Mouse (Mus musculus) adrenal gland, adult 18-20 months (tissue): ENCODE measurements around the gene Tmem214. TPM values are rescaled to one million over a fixed set of nuclear protein-coding genes. Genes with fewer than 3 reads are reported as not detected.

Experiments
- DNase-seq, 2 experiments: peaks; one replicate each; pipeline ENCODE4 v3.0.0; 2021 to 2022; ENCODE audit warnings: low spot score in 2 of 2
- long read RNA-seq, 2 experiments: library from polyadenylated mRNA; stranded (forward); transcript quantifications; one replicate each; pipeline ENCODE4 v2.0.0; 2021
- total RNA-seq, 2 experiments: library from RNA; stranded (reverse); gene quantifications; 1 replicate in 1 of 2; 2 replicates in 1 of 2; pipeline ENCODE4 v1.2.3; 2021

Tmem214 gene
- total RNA-seq: 10 to 100 TPM; 54.0 to 57.3 TPM
- long read RNA-seq, experiment 1, full-length matches to known transcripts: 116 of 135 reads
- long read RNA-seq, experiment 1, partial matches to known transcripts: 8 of 135 reads
- long read RNA-seq, experiment 1, other reads (novel, unspliced or antisense): 11 of 135 reads
- long read RNA-seq, experiment 2, full-length matches to known transcripts: 95 of 121 reads
- long read RNA-seq, experiment 2, partial matches to known transcripts: 18 of 121 reads
- long read RNA-seq, experiment 2, other reads (novel, unspliced or antisense): 8 of 121 reads

DNA sequence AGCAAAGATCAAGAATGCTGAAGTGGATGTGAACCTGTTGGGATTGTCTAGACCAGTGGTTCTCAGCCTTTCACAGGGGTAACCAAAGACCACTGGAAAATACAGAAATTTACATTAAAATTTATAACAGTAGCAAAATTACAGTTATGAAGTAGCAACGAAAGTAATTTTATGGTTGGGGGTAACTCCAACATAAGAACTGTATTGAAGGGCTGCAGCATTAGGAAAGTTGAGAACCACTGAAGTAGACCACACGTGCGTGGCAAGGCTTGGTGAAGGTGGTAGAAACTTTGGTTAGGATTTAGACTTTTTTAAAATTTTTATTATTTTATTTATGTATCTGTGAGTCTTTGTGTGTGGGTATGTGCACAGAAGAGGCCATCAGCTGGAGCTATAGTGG lies at the start of gene Tmem214:
Tmem214 (plus strand) TSS at position 301 of the 400 bp plus-strand sequence.
- no peak for DNase-seq

DNA sequence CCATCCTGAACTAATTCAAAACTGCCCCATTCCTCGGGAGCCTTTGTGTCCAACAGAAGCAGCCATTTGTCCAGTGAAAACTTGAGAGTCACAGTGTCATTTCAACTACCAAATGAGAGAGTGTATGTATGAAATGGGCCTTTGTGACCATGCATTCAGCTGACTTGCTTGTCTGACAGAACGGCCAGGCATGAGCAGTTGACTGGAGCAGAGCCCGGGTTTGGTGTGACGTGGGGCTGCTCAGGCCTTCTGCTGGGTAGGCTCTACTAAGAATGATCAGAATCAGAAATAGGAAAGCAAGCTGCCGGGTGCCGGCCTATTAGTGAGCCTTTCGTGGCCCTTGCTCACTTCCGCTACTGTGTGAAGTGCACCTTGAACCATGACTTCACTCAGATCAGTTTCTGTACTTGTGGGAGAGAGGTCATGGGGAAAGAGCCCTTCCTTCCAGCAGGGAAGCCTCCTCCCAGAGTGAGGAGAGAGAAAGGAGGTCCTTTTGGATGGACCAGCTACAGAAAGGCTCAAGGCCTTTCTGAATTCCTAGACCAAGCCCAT lies 49.0 kb upstream of the Tmem214 start:
- no peak for DNase-seq

DNA sequence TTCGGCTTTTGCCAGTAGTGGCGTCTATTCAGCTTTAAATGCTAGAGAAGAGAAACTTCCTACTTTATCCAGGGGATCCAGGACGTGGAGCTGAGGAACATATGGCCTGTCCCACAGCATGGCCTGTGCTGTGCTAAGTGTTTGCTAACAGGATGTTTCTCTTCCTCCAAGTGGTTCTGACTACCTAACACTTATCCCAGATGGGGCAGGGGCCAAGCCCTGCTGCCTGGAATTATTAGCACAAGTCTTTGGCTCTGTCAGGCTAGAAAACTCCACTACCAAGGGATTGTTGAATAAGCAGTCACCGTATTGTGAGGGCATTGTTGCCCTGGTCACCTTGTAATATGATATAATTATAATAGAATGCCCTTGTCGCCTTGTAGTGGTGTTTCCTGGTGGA lies 45.1 kb upstream of the Tmem214 start:
- no peak for DNase-seq

DNA sequence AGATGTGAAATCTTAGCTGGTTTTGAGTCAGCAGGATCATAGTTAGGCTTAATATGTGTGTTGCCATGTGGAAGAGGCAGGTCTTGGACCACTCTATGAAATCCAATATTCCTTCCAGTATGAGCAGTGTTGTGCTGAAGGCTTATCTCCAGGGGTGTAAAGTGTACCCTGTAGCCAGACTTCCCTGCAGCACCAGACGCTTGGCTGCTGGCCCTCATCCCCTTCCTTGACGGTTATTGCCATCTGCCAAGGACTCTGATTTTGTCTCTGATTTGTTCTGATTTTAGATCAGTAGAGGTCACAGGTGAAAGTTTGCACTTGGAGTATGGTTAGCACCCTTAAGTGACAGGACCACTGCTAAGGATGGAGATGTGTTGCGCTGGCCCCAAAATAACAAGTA lies 44.7 kb upstream of the Tmem214 start:
- DNase-seq: no peak

DNA sequence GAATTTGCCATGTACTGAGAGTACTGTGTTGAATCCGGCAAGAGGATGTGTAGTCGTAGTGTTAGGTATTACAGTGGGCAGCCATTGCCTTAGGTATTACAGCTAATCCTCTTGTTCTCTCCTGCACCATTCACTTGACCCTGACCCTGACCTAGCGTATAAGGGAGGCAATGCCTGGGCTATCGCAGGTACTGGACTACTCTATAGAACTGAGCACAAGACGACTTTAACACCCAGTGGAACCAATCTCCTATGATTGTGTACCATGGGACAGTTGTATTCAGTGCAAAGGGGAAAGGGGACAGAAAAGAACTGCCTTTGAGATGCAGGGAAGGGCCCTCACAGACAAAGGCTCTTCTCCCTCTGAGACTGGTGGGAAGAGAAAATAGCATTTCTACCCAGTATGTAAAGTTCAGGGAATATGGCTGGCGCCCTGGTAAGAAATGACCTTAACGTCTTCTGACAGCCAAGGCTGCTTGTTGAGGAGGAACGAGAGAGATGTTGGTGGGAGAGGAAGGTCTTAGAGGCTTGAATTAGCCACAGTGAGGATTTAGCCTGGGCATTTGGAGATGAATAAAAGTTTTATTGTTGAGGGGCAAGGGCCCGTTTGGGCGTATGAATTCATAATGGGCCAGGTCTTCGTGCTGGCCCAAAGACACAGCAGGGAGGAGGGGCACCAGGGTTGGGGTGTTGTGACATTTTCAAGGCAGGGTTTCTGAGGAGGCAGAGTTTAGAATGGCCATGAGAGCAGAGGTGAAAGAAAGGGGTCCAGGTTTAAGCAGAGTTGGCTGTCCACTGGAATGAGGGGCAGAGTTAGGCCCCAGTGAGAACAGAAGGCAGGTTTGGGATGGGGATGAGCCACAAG lies 43.5 kb upstream of the Tmem214 start:
- no peak for DNase-seq

DNA sequence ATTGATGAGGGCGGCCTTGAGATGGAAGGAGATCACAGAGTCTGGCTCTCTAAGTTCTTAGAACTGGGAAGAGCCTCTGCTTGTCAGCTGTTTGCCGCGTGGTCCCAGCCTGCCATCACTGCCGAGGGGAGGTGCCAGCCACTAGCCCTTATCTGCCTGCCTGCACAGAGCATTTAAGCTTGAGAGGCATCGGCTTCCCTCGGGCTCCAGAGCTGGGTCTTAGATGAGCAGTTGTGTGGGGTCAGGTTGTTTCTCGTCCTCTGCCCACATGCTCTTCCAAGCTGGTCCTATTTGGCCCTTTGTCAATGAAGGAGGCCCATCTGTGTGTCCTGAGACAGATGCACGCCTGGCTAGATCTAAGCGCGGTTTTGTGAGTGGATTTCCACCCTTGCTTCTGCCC lies 42.6 kb upstream of the Tmem214 start:
- DNase-seq: no peak

DNA sequence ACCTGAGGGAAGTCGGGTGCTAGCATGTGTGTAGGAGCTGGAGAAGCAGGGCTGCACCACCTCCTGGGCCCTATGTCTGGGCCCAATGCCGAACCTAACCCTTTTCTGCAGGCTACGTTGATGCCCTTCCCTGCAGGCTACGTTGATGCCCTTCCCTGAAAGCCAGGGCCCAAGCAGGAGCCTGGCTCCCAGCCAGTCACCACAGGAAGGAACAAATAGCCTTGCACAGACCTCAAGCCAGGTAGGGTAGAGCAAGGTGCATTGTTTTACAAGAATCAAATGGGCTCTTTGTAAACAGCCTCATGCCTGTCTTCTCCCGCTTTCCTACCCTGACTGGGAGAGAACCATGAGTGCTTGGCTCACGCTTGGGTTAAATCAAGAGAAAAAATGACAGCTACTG lies 42.0 kb upstream of the Tmem214 start:
- no peak for DNase-seq

DNA sequence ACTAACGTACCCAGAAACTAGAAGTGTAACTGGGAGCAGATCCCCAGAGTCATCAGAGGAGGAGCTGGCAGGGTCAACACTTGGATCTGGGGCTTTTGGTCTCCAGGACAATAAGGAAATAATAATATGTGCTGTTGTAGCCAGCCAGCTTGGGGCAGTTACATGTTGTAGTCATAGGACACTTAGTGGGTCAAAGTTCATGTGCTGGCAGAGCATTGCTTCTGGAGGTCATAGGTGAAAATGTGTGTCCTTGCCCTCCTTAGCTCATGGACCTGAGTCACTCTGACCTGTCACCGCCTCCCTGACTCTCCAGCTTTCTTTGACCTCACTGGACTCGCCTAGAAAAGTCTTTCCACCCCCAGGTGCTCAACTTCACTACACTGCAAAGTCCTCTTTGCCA lies 34.4 kb upstream of the Tmem214 start:
- DNase-seq: peak in 1 of 2 experiments; percentile 28

DNA sequence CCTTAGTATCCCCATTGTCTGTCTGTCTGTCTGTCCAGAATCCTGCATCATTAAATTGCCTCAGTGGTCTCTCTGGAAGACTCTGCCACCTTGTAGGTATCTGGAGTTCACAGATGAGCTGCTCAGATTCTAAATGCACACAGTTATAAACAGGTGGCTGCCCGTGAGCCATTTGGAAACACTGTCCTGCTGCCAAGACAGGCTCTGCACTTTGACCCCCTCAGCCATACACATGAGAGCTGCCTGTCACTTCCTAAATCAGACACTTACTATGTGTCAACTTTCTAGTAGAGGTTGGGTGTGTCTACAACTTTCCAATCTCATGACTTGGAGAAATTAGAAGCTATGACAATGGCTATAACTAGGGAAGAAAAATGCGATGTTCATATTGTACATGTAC lies 28.1 kb upstream of the Tmem214 start:
- no peak for DNase-seq

DNA sequence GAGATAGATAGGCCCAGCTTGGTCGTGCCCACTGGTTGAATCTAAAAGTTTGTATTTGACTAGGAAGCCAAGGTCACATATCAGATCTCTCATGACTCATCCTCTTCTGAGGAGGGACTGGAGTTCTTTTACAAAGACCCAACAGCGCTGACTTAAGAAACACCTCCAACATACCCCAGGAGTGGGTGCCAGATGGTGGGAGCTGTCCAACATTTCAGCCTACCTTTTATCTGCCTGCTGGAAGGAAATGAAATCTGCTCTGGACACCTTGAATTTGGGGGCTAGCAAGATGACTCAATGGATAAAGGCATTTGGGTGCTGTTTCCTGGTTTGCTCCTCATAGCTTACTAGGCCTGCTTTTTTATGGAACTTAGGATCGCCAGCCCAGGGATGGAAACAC lies 25.9 kb upstream of the Tmem214 start:
- DNase-seq: no peak

DNA sequence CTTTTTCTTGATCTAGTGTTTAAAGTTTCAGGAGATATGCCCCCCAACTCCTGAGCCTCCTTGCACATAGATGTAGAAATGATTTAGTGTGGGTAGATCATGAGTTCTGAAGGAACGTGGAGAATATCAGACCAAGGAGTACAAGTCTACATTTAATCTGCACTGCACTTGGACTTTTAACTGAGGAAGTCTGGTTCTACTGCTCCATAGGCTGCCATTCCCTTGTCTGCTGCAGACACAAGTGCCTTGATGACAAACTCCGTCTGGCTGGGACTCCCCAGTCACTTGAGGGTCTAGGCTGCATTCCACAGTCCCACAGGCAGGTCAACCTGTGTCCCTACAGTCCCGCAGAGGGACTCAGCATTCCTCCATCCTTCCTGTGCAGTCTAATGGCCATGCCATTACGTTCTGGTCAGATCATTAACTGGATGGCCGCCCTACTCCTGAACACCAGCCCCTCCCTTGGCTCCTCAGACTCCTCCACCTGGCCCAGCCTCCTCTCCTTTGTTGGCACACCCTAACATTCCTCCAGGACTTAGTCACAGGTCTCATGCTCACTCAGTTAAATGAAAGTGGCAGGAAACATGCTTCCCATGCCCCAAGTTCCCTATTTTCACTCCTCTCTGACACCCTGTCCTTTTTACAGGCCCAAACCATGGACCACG lies 17.8 kb upstream of the Tmem214 start:
- no peak for DNase-seq

DNA sequence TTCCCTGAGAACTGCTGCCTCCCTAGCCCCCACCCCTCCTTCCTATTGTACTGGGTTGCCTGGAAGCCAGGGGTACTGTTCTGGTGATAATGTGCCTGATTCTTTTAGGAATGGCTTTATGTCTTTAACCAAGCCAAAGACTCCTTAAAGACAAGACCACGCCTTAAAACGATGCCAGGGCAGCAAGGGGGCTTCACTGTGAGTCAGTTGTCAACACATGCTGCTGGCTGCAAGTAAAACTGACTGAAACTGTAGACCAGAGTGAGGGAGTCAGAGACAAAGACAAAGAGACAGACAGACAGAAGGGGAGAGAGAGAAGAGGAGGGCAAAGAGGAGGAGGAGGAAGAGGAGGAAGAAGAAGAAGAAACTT lies 17.3 kb upstream of the Tmem214 start:
- no peak for DNase-seq

DNA sequence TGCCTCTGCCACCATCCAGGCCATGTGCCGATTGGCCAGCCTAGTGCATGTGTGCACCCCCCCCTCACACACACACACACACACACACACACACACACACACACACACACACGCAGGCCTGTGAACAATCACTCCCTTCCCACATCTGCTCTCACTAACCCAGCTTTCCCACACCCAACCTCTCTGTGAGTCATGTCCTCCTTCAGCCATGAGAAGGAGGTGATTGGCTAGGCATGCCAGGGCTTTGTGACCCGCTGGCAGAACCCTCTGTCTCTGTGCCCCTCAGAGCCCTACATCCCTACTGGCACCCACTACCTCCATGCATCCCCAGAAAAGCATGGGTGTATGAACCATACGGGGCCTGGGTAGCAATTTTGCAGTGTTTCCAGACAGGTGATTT lies 14.3 kb upstream of the Tmem214 start:
- DNase-seq: no peak

DNA sequence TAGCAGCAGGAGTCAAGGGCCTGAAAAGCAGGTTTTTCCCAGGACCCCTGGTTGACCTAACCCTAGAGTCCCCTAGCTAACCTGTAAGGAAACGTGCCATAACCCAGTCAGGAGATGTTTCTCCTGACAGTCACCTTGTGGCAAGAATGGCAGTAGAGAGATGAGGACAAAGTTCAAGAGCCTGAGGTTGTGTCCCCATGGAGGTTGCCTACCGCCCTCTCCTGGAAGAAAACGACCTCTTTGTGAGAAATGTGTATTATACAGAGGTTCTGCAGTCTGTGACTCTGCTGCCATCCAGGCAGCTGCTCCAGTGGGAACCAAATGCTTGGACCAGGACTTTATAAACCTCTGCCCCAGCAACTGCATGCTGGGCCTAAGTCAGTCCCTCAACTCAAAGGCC lies 12.1 kb upstream of the Tmem214 start:
- no peak for DNase-seq

DNA sequence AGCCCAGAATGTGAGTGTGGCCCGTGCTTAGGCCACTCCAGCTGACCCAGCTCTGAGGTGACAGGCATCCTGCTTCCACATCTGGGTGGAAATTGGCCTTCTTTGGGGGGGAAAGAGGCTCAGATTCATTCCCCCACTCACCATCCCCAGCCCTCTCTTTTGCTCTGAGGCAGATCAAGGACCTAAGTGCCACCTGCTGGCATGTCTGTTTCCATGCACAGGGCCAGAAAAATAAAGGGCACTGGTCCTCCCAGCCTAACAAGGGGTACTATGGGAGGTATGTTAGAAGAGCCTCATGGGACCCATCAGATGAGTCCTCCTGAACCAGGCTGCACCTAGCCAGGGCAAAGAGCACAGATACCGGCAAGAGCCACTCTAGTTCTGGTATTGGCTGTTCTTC lies 11.7 kb upstream of the Tmem214 start:
- DNase-seq: no peak

DNA sequence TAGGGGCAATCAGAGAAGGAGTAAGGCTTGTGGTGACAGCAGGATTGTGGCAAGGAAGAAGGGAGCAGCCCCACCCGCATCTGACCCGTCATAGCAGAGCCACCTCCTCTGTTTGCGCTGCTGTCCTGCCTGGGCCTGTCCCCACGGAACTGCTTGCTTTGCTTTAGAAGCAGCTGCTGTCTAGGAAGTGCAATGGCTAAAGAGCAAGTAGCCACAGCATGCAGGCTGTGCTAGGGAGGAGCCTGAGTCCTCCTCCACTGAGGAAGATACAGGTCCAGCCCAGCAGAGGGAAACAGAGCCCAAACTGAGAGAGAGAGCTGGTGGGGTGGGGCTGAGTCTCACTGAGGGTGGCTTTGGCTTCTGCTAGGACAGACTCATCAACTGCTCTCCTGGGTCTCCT lies 4.0 kb upstream of the Tmem214 start:
- DNase-seq: no peak

DNA sequence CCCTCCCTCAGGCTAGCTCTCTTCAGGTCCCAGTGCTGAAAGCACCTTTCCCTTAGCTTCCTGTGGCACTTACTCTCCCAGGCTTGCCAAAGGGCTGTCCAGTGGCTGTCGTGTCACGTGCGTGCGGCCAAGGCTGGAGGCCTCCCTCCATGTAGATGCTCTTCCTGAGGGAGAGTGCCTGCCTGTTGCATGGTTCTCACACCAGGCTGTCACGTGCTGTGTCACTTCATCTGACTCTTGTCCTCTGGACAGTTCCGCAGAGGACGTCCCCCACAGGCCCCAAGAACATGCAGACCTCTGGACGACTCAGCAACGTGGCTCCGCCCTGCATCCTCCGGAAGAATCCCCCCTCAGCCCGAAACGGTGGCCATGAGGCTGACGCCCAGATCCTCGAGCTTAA lies 3.5 kb upstream of the Tmem214 start:
- DNase-seq: no peak

DNA sequence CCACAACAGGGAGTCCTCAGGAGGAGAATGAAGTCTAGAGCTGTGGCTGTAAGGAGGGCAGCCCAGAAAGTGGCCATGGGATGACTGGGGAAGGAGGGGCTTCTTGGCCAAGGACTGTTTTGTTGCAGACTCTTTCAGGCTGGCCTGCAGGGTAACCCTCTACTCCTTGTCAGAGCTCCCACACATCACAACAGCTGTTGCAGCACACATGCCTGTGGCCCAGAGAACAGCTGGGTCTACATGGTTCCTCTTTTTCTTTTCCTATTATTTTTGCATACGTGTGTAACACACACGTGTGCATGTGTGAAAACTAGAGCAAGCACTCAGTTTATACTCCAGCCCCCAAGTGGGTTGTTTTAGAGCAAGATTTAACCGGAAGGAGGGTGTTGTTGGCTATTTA lies 941 bp upstream of the Tmem214 start:
- no peak for DNase-seq

DNA sequence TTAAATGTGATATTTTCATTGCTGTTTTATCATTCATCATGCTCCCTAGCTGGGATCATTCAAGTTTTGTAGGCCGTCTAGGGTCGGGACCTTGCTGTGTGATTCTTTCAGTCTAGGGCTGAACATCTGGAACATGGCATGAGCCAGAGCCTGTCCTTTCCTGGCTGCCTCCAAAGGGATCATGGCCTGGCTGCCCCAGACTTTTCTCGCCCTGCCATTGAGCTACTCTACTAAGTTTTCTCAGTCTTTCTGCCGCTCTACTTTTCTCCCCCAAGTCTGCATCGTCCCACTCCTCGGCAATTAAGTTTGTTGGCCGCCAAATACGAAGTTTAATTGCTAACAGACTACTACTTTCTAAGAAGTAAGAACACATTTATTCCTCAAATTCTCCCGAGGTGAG lies 1.2 kb downstream of the Tmem214 start:
- no peak for DNase-seq

DNA sequence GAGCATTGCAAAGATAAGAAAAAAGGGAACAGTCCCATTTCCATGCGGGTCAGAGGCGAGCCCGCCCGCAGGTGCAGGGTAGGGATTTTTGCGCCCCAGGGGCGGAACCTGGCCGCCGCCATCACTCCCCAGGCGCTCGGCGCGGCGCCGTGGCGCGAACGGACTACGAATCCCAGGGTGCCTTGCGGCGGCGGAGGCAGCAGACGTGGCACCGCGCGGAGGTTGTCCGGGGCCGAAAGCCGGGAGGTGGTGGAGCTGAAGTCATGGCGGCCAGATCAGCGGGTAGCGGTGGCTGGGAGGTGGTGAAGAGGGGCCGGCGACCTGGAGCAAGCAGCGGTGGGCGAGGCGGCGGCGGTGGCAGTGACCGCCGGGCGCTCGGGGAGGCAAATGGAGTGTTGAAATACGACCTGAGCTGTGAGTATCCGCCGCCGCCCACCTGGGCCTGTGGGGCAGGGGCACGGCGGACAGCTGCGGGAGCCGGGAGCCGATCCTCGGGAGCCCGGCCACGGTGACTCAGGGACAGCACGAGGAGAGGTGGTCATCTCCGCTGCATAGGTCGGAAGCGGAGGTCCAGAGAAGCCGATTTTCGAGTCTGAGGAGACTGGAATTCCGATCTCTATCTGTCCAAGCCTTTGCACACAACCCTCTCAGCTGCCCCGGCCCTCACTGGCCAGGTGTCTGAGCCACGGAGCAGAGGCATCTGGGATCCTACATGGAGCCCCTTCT lies 1.8 kb downstream of the Tmem214 start:
- DNase-seq: peak; percentile 93 to 95

DNA sequence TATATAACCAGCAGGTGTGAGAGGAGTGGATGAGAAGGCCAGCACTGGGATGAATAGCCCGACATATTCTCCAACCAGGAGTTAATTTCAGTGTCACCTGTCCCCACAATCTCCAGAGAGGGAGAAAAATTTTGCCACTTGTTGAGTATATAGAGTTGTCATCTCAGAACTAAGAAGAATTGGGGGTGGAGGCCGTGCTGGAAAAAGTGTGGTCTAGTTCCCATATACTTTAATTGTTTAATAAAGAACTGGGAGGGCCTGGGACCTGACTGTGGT lies 2.3 kb downstream of the Tmem214 start:
- DNase-seq: no peak

DNA sequence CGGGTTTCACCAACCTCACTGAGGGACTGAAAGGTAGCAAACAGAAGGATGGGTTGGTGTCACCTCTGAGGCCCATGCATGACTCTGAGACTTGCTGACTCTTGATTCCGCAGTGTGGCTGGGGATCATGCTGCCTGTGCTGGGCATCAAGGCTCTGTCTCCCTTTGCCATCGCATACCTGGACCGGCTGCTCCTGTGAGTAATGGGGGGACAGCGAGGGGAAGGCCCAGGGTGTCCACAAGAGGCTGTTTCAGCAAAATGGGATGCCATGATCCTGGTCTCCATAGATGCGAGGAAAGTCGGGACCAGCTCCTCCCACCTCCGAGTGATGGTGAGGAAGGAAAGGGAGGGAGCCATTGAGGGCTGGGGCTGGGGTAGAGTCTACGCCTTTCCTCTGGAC lies 4.8 kb downstream of the Tmem214 start:
- DNase-seq: no peak
